Mouse (Mus musculus) forebrain, embryonic 14.5 days (tissue): ENCODE measurements around the gene Map4k4. TPM values are rescaled to one million over a fixed set of nuclear protein-coding genes. Genes with fewer than 3 reads are reported as not detected.

Experiments
- ATAC-seq: fragments of 200-750 bp; cut with Nextera tagmentation; 2 replicates; pipeline ENCODE4 v1.8.0; 2017; ENCODE audit warnings: mild to moderate bottlenecking, moderate library complexity
- DNase-seq: peaks from one replicate; pipeline ENCODE4 v3.0.0-alpha.2; 2015; ENCODE audit warnings: low spot score
- H3K27ac ChIP-seq: fragments of 300-500 bp; sonication (generic); 2 replicates; pipeline ENCODE4 v1.5.1; 2014; ENCODE audit warnings: low read depth, mild to moderate bottlenecking, control low read depth, low read length, moderate library complexity
- H3K27me3 ChIP-seq: fragments of 300-500 bp; sonication (generic); replicated peaks from 2 replicates; pipeline ENCODE4 v1.6.1; 2014; ENCODE audit warnings: low read length, control low read depth, mixed read lengths; ENCODE audit not compliant: control insufficient read depth, insufficient read depth
- H3K36me3 ChIP-seq: fragments of 300-500 bp; sonication (generic); 2 replicates; pipeline ENCODE4 v1.6.1; 2014; ENCODE audit warnings: low read length, control low read depth; ENCODE audit not compliant: control insufficient read depth, insufficient read depth
- H3K4me1 ChIP-seq: fragments of 300-500 bp; sonication (generic); 2 replicates; pipeline ENCODE4 v1.6.1; 2014; ENCODE audit warnings: antibody characterized with exemption, low read length, control low read depth; ENCODE audit not compliant: control insufficient read depth, insufficient read depth
- H3K4me2 ChIP-seq: fragments of 300-500 bp; sonication (generic); 2 replicates; pipeline ENCODE4 v1.6.1; 2014; ENCODE audit warnings: mild to moderate bottlenecking, control low read depth, low read length
- H3K4me3 ChIP-seq: fragments of 300-500 bp; sonication (generic); 2 replicates; pipeline ENCODE4 v1.5.1; 2014; ENCODE audit warnings: low read depth, low read length, control low read depth
- H3K9ac ChIP-seq: fragments of 300-500 bp; sonication (generic); 2 replicates; pipeline ENCODE4 v1.6.1; 2014; ENCODE audit warnings: mild to moderate bottlenecking, low read length, control low read depth, moderate library complexity
- H3K9me3 ChIP-seq: fragments of 300-500 bp; sonication (generic); replicated peaks from 2 replicates; pipeline ENCODE4 v1.6.1; 2016; ENCODE audit warnings: low read length, control low read depth, mixed read lengths; ENCODE audit not compliant: control insufficient read depth
- WGBS: fragments of 180-500 bp; shearing (Covaris S2); extraction: QIAGEN DNeasy Blood & Tissue Kit; methylation state at CpG from one replicate; pipeline ENCODE4 v1.1.7; 2014; 5-methylcytosine and 5-hydroxymethylcytosine counted together
- polyA plus RNA-seq: library from polyadenylated mRNA; unstranded; fragments of >200 nt; fragmentation: Nextera tagmentation; extraction: Ambion mirVana; gene quantifications from 2 replicates; pipeline ENCODE4 v1.2.1, GENCODE M21; 2014

Map4k4 gene
- polyA plus RNA-seq, 1 experiment from 2014 or later = 29.2 TPM

GRCm38 (mm10) chr1:39893153-39893880 lies 7.4 kb upstream of the Map4k4 start:
- 94% methylated on average over 11 of the region's 11 CpGs for WGBS
- DNase-seq (no peak), ATAC-seq (no peak)
- Histone ChIP-seq H3K27ac (no peak overlapping the region), H3K36me3 (no peaks in the 10 kb centered on the region), H3K4me1 (peaks cover 2% of the 10 kb centered on the region; the same call in 1 of the 2 replicates), H3K27me3 (no peaks in the 10 kb centered on the region), H3K4me2 (no peak overlapping the region), H3K9ac (no peak overlapping the region), H3K9me3 (no peaks in the 10 kb centered on the region), H3K4me3 (no peak overlapping the region)

- Histone ChIP-seq H3K27ac (no peak overlapping the region), H3K4me3 (no peak overlapping the region), H3K27me3 (no peaks in the 10 kb centered on the region), H3K9ac (no peak overlapping the region), H3K4me1 (0 out of 2 replicates have a peak, but pooled peaks cover 5% of the 10 kb centered on the region), H3K36me3 (no peaks in the 10 kb centered on the region), H3K4me2 (no peak overlapping the region), H3K9me3 (no peaks in the 10 kb centered on the region)
- DNase-seq = no peak
- WGBS = 33% methylated on average over 2 of the region's 2 CpGs
- ATAC-seq = 0 out of 2 replicates have a peak, but pooled peaks have one; percentile 18
These were observed 5.6 kb upstream of the Map4k4 start for GRCm38 (mm10) chr1:39895097-39895496.

GRCm38 (mm10) chr1:39895506-39895905 lies 5.2 kb upstream of the Map4k4 start:
- Histone ChIP-seq H3K9ac (no peak overlapping the region), H3K36me3 (no peaks in the 10 kb centered on the region), H3K4me1 (0 out of 2 replicates have a peak, but pooled peaks cover 6% of the 10 kb centered on the region), H3K27ac (no peak overlapping the region), H3K9me3 (no peaks in the 10 kb centered on the region), H3K4me2 (no peak overlapping the region), H3K27me3 (no peaks in the 10 kb centered on the region), H3K4me3 (no peak overlapping the region)
- ATAC-seq = no peak
- WGBS = 63% methylated on average over 2 of the region's 2 CpGs
- DNase-seq = no peak

GRCm38 (mm10) chr1:39896581-39896980 lies 4.1 kb upstream of the Map4k4 start:
- WGBS = 79% methylated on average over 2 of the region's 2 CpGs

GRCm38 (mm10) chr1:39898686-39899085 lies 2.0 kb upstream of the Map4k4 start:
- H3K9me3 ChIP-seq = no peaks in the 10 kb centered on the region
- H3K27me3 ChIP-seq = no peaks in the 10 kb centered on the region
- no peak for DNase-seq
- no peak overlapping the region for H3K27ac ChIP-seq
- H3K4me3 ChIP-seq = no peak overlapping the region
- 80% methylated on average over 4 of the region's 4 CpGs for WGBS
- ATAC-seq = no peak
- no peak overlapping the region for H3K9ac ChIP-seq
- H3K4me1 ChIP-seq = peaks cover 14% of the 10 kb centered on the region
- H3K4me2 ChIP-seq = no peak overlapping the region
- H3K36me3 ChIP-seq = 0 out of 2 replicates have a peak, but pooled peaks cover 4% of the 10 kb centered on the region

More at GRCm38 (mm10) chr1:39896581-39896980, 4.1 kb upstream of the Map4k4 start:
- H3K36me3 ChIP-seq = no peaks in the 10 kb centered on the region
- H3K27me3 ChIP-seq = no peaks in the 10 kb centered on the region
- H3K27ac ChIP-seq = no peak overlapping the region
- no peak overlapping the region for H3K4me2 ChIP-seq
- no peak for ATAC-seq
- H3K9me3 ChIP-seq = no peaks in the 10 kb centered on the region
- no peak overlapping the region for H3K4me3 ChIP-seq
- no peak for DNase-seq
- 0 out of 2 replicates have a peak, but pooled peaks cover 6% of the 10 kb centered on the region for H3K4me1 ChIP-seq
- no peak overlapping the region for H3K9ac ChIP-seq

GRCm38 (mm10) chr1:39901063-39901811 lies 524 bp downstream of the Map4k4 start:
- Histone ChIP-seq H3K9ac (peak overlapping the region; percentile 100), H3K27ac (peak overlapping the region; percentile 100), H3K4me2 (peak overlapping the region; percentile 95), H3K4me3 (peak overlapping the region; percentile 99), H3K36me3 (peaks cover 20% of the 10 kb centered on the region), H3K4me1 (peaks cover 36% of the 10 kb centered on the region), H3K9me3 (no peaks in the 10 kb centered on the region), H3K27me3 (no peaks in the 10 kb centered on the region)
- WGBS = under 1% methylated on average over 50 of the region's 75 CpGs
- ATAC-seq (peak; percentile 35), DNase-seq (peak; percentile 56)

GRCm38 (mm10) chr1:39901851-39902703 lies 1.4 kb downstream of the Map4k4 start:
- DNase-seq (peak; percentile 60), ATAC-seq (no peak)
- Histone ChIP-seq H3K9ac (peak overlapping the region; percentile 100), H3K27me3 (no peaks in the 10 kb centered on the region), H3K4me2 (peak overlapping the region; percentile 95), H3K9me3 (no peaks in the 10 kb centered on the region), H3K4me1 (peaks cover 42% of the 10 kb centered on the region), H3K27ac (peak overlapping the region; percentile 100), H3K36me3 (peaks cover 26% of the 10 kb centered on the region), H3K4me3 (peak overlapping the region; percentile 99)
- under 1% methylated on average over 26 of the region's 26 CpGs for WGBS

- Histone ChIP-seq H3K4me3 (peak overlapping the region; percentile 99), H3K27me3 (no peaks in the 10 kb centered on the region), H3K36me3 (peaks cover 32% of the 10 kb centered on the region), H3K9ac (peak overlapping the region; percentile 100), H3K4me1 (peaks cover 49% of the 10 kb centered on the region), H3K27ac (peak overlapping the region; percentile 100), H3K9me3 (no peaks in the 10 kb centered on the region), H3K4me2 (peak overlapping the region; percentile 95)
- 0% methylated on average over 3 of the region's 3 CpGs for WGBS
- ATAC-seq (no peak), DNase-seq (peak; percentile 75)
These were observed 2.0 kb downstream of the Map4k4 start for GRCm38 (mm10) chr1:39902704-39903151.
